Mouse (Mus musculus) CD4-positive, CD25-positive, alpha-beta regulatory T cell (primary cell): Measurements from ENCODE around the gene Dohh. TPM values are rescaled to one million over a fixed set of nuclear protein-coding genes. Genes with fewer than 3 reads are reported as not detected.

ENCODE experiments used
- polyA plus RNA-seq: library from polyadenylated mRNA; unstranded; fragments of 100-300 nt; shearing (Covaris generic); gene quantifications from one replicate; pipeline ENCODE4 v1.2.1, GENCODE M21; 2017

The Dohh gene
- 44.3 TPM for polyA plus RNA-seq

GRCm38 (mm10) chr10:81383802-81384604, at the start of gene Dohh, which contains the start of gene Gm48551:
Dohh (plus strand) TSS chr10:81384428.
Gm48551 (plus strand) TSS chr10:81384466.

GRCm38 (mm10) chr10:81342686-81343505, 41.3 kb upstream of the Dohh start, which contains the start of gene Gipc3:
Gipc3 (minus strand) TSS chr10:81343266.

GRCm38 (mm10) chr10:81350351-81351063, 33.7 kb upstream of the Dohh start, which contains the start of gene Hmg20b:
Hmg20b (minus strand) TSS chr10:81350480.

GRCm38 (mm10) chr10:81356991-81357844, 27.0 kb upstream of the Dohh start, which contains the start of gene Mfsd12:
Mfsd12 (plus strand) TSS chr10:81357491.

GRCm38 (mm10) chr10:81365672-81366476, 18.4 kb upstream of the Dohh start, which contains the start of gene 4930404N11Rik:
4930404N11Rik (minus strand) TSS chr10:81365816.

GRCm38 (mm10) chr10:81377793-81378552, 6.3 kb upstream of the Dohh start, which contains the start of gene Fzr1:
Fzr1 (minus strand) TSS chr10:81378516.

GRCm38 (mm10) chr10:81388505-81389055, 4.4 kb downstream of the Dohh start, which contains the start of gene Gm48552:
Gm48552 (plus strand) TSS chr10:81389005.

GRCm38 (mm10) chr10:81392781-81393185, 8.6 kb downstream of the Dohh start, which contains the start of gene Smim24:
Smim24 (plus strand) TSS chr10:81393051.

Other genes with a start within 250 kb of the Dohh start
- 79.4 TPM for gene Zbtb7a, start 249.2 kb upstream of the Dohh start, polyA plus RNA-seq
- 57.9 TPM for gene Pias4, start 216.5 kb upstream of the Dohh start, polyA plus RNA-seq
- 670 TPM for gene Eef2, start 207.8 kb upstream of the Dohh start, polyA plus RNA-seq
- 96.8 TPM for gene Dapk3, start 201.4 kb upstream of the Dohh start, polyA plus RNA-seq
- gene 4930442H23Rik, start 200.6 kb upstream of the Dohh start, polyA plus RNA-seq = not detected
- 0.28 TPM for gene Nmrk2, start 182.4 kb upstream of the Dohh start, polyA plus RNA-seq
- 3.4 TPM for gene Atcay, start 153.6 kb upstream of the Dohh start, polyA plus RNA-seq
- gene Zfr2, start 151.3 kb upstream of the Dohh start, polyA plus RNA-seq = 5.4 TPM
- 88.9 TPM for gene Matk, start 131.5 kb upstream of the Dohh start, polyA plus RNA-seq
- gene Mrpl54, start 117.5 kb upstream of the Dohh start, polyA plus RNA-seq = 106 TPM
- 46.1 TPM for gene Apba3, start 117.5 kb upstream of the Dohh start, polyA plus RNA-seq
- 17.2 TPM for gene Tjp3, start 92.8 kb upstream of the Dohh start, polyA plus RNA-seq
- gene Pip5k1c, start 91.5 kb upstream of the Dohh start, polyA plus RNA-seq = 104 TPM
- gene Cactin, start 63.3 kb upstream of the Dohh start, polyA plus RNA-seq = 70.5 TPM
- gene Tbxa2r, start 55.7 kb upstream of the Dohh start, polyA plus RNA-seq = 73.4 TPM
- gene Gipc3, start 41.2 kb upstream of the Dohh start, polyA plus RNA-seq = 0.24 TPM
- 42.7 TPM for gene Hmg20b, start 33.9 kb upstream of the Dohh start, polyA plus RNA-seq
- gene Mfsd12, start 26.9 kb upstream of the Dohh start, polyA plus RNA-seq = 6.1 TPM
- gene 4930404N11Rik, start 18.6 kb upstream of the Dohh start, polyA plus RNA-seq = 3.2 TPM
- 65.5 TPM for gene Fzr1, start 5.9 kb upstream of the Dohh start, polyA plus RNA-seq
- 5.8 TPM for gene Gm48551, start within 50 bp of the Dohh start, polyA plus RNA-seq
- gene Gm48552, start 4.6 kb downstream of the Dohh start, polyA plus RNA-seq = 0.75 TPM
- gene Smim24, start 8.6 kb downstream of the Dohh start, polyA plus RNA-seq = 6.1 TPM
- gene Nfic, start 71.2 kb downstream of the Dohh start, polyA plus RNA-seq = 21.0 TPM
- 0.20 TPM for gene Celf5, start 98.3 kb downstream of the Dohh start, polyA plus RNA-seq
- gene Ncln, start 112.0 kb downstream of the Dohh start, polyA plus RNA-seq = 164 TPM
- 90.1 TPM for gene S1pr4, start 115.7 kb downstream of the Dohh start, polyA plus RNA-seq
- gene Gna15, start 139.8 kb downstream of the Dohh start, polyA plus RNA-seq = 18.1 TPM
- gene Gna11, start 160.8 kb downstream of the Dohh start, polyA plus RNA-seq = 17.2 TPM
- 1,254 TPM for gene Aes, start 175.1 kb downstream of the Dohh start, polyA plus RNA-seq
- 2.0 TPM for gene Tle2, start 190.1 kb downstream of the Dohh start, polyA plus RNA-seq
- gene Tle6, start 216.6 kb downstream of the Dohh start, polyA plus RNA-seq = 2.0 TPM
- 2.8 TPM for gene BC025920, start 221.8 kb downstream of the Dohh start, polyA plus RNA-seq
- 19.4 TPM for gene Sirt6, start 243.4 kb downstream of the Dohh start, polyA plus RNA-seq
- gene Ankrd24, start 244.1 kb downstream of the Dohh start, polyA plus RNA-seq = 2.4 TPM